Mouse (Mus musculus) neural tube, embryonic 14.5 days (tissue): ENCODE data around the gene Arl15. TPM values are rescaled to one million over a fixed set of nuclear protein-coding genes. Genes with fewer than 3 reads are reported as not detected.

Experiments
- ATAC-seq: fragments of 200-750 bp; cut with Nextera tagmentation; 2 replicates; pipeline ENCODE4 v1.8.0; 2017; ENCODE audit warnings: low read depth, mild to moderate bottlenecking, moderate TSS enrichment, moderate library complexity
- H3K27ac ChIP-seq: fragments of 300-500 bp; sonication (generic); 2 replicates; pipeline ENCODE4 v1.5.1; 2014; ENCODE audit warnings: low read depth, mild to moderate bottlenecking, control low read depth, low read length, moderate library complexity, mixed read lengths
- H3K27me3 ChIP-seq: fragments of 300-500 bp; sonication (generic); 2 replicates; pipeline ENCODE4 v1.6.1; 2014; ENCODE audit warnings: low read length; ENCODE audit not compliant: control insufficient read depth, insufficient read depth
- H3K36me3 ChIP-seq: fragments of 300-500 bp; sonication (generic); 2 replicates; pipeline ENCODE4 v1.6.1; 2014; ENCODE audit warnings: low read length, mixed read lengths; ENCODE audit not compliant: control insufficient read depth, insufficient read depth
- H3K4me1 ChIP-seq: fragments of 300-500 bp; sonication (generic); 2 replicates; pipeline ENCODE4 v1.6.1; 2014; ENCODE audit warnings: low read length; ENCODE audit not compliant: control insufficient read depth, insufficient read depth
- H3K4me2 ChIP-seq: fragments of 300-500 bp; sonication (generic); 2 replicates; pipeline ENCODE4 v1.6.1; 2014; ENCODE audit warnings: mild to moderate bottlenecking, low read depth, low read length, control low read depth
- H3K4me3 ChIP-seq: fragments of 300-500 bp; sonication (generic); 2 replicates; pipeline ENCODE4 v1.5.1; 2014; ENCODE audit warnings: low read depth, low read length, control low read depth, mixed read lengths
- H3K9ac ChIP-seq: fragments of 300-500 bp; sonication (generic); replicated peaks from 2 replicates; pipeline ENCODE4 v1.6.1; 2014; ENCODE audit warnings: low read depth, mild to moderate bottlenecking, control low read depth, low read length, mixed read lengths
- H3K9me3 ChIP-seq: fragments of 300-500 bp; sonication (generic); 2 replicates; pipeline ENCODE4 v1.6.1; 2016; ENCODE audit warnings: low read length; ENCODE audit not compliant: control insufficient read depth
- WGBS: fragments of 180-500 bp; shearing (Covaris S2); extraction: QIAGEN DNeasy Blood & Tissue Kit; methylation state at CpG from one replicate; pipeline ENCODE4 v1.1.7; 2014; 5-methylcytosine and 5-hydroxymethylcytosine counted together
- polyA plus RNA-seq: library from polyadenylated mRNA; unstranded; fragments of >200 nt; fragmentation: Nextera tagmentation; extraction: Ambion mirVana; gene quantifications from 2 replicates; pipeline ENCODE4 v1.2.1, GENCODE M21; 2014

Arl15 gene
- polyA plus RNA-seq, 1 experiment from 2014 or later: 26.8 TPM

- no peak overlapping the region for H3K27ac ChIP-seq
- no peak overlapping the region for H3K4me3 ChIP-seq
- H3K4me1 ChIP-seq: no peaks in the 10 kb centered on the region
- no peaks in the 10 kb centered on the region for H3K27me3 ChIP-seq
- no peak for ATAC-seq
- 87% methylated on average over 6 of the region's 6 CpGs for WGBS
- no peaks in the 10 kb centered on the region for H3K36me3 ChIP-seq
- no peak overlapping the region for H3K9ac ChIP-seq
- H3K9me3 ChIP-seq: no peaks in the 10 kb centered on the region
- H3K4me2 ChIP-seq: no peak overlapping the region
These were observed 209.9 kb downstream of the Arl15 start for GRCm38 (mm10) chr13:114004191-114004590.

- no peak overlapping the region for H3K9ac ChIP-seq
- 86% methylated on average over 9 of the region's 9 CpGs for WGBS
- no peaks in the 10 kb centered on the region for H3K9me3 ChIP-seq
- no peak for ATAC-seq
- no peak overlapping the region for H3K4me2 ChIP-seq
- H3K27me3 ChIP-seq: no peaks in the 10 kb centered on the region
- no peak overlapping the region for H3K27ac ChIP-seq
- H3K4me3 ChIP-seq: no peak overlapping the region
- no peaks in the 10 kb centered on the region for H3K36me3 ChIP-seq
- no peaks in the 10 kb centered on the region for H3K4me1 ChIP-seq
These were observed 215.5 kb downstream of the Arl15 start for GRCm38 (mm10) chr13:114009786-114010185.

- Histone ChIP-seq H3K4me3 (no peak overlapping the region), H3K36me3 (no peaks in the 10 kb centered on the region), H3K27ac (no peak overlapping the region), H3K4me2 (no peak overlapping the region), H3K9me3 (no peaks in the 10 kb centered on the region), H3K27me3 (no peaks in the 10 kb centered on the region), H3K4me1 (no peaks in the 10 kb centered on the region), H3K9ac (no peak overlapping the region)
- 80% methylated on average over 9 of the region's 9 CpGs for WGBS
- ATAC-seq: no peak
These were observed 216.2 kb downstream of the Arl15 start for GRCm38 (mm10) chr13:114010521-114010920.

DNA sequence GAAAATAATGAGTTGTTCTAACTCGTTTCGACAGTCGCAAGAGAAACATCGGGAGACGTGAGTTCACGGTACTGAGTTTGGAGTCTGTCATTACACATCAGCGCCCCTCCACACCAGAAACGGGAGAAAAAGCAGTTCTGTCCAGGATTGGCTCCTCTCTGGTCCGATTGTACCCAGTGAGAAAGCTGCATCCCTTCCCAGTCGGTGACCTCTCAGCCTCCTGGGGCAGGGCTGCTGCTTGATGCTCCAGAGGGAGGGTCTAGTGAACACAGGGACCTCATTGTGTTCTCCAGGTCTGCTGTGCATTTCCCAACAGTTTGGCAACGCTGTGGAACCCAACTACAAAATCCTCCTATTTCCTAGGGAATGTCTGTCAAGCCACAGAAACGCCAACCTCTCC, 216.7 kb downstream of the Arl15 start:
- no peaks in the 10 kb centered on the region for H3K4me1 ChIP-seq
- ATAC-seq: peak; percentile 59; the same call in 1 of the 2 replicates
- no peak overlapping the region for H3K4me2 ChIP-seq
- 47% methylated on average over 12 of the region's 12 CpGs for WGBS
- no peak overlapping the region for H3K9ac ChIP-seq
- H3K4me3 ChIP-seq: no peak overlapping the region
- no peaks in the 10 kb centered on the region for H3K9me3 ChIP-seq
- no peaks in the 10 kb centered on the region for H3K36me3 ChIP-seq
- H3K27ac ChIP-seq: no peak overlapping the region
- no peaks in the 10 kb centered on the region for H3K27me3 ChIP-seq

- H3K4me3 ChIP-seq: no peak overlapping the region
- no peak overlapping the region for H3K27ac ChIP-seq
- H3K9ac ChIP-seq: no peak overlapping the region
- H3K36me3 ChIP-seq: no peaks in the 10 kb centered on the region
- WGBS: 76% methylated on average over 8 of the region's 8 CpGs
- H3K4me1 ChIP-seq: no peaks in the 10 kb centered on the region
- H3K4me2 ChIP-seq: no peak overlapping the region
- ATAC-seq: no peak
- H3K27me3 ChIP-seq: no peaks in the 10 kb centered on the region
- no peaks in the 10 kb centered on the region for H3K9me3 ChIP-seq
These were observed 223.6 kb downstream of the Arl15 start for GRCm38 (mm10) chr13:114017928-114018327.

DNA sequence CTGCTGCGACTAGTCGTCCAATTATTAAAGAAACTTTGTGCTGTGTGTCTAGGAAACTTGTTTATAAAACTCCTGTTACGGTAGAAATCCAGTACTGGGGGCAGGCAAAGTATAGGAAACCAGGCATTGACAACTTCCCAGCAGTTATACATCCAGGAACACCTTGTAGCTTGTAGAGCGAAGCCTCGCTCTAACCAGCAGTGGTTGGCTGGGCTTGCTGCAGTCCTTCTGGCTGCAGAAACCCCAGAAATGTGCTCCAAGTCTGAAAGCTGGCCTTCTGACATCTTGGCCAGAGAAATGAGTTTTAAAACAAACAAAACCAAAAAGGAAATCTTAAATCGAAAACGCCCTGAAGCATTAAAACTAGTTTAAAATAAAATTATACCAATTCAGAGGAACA, 229.2 kb downstream of the Arl15 start:
- Histone ChIP-seq H3K27ac (no peak overlapping the region), H3K4me3 (no peak overlapping the region), H3K9ac (no peak overlapping the region), H3K36me3 (no peaks in the 10 kb centered on the region), H3K4me2 (no peak overlapping the region), H3K27me3 (no peaks in the 10 kb centered on the region), H3K4me1 (no peaks in the 10 kb centered on the region), H3K9me3 (no peaks in the 10 kb centered on the region)
- ATAC-seq: no peak
- 95% methylated on average over 7 of the region's 7 CpGs for WGBS

- Histone ChIP-seq H3K9ac (no peak overlapping the region), H3K27ac (no peak overlapping the region), H3K9me3 (no peaks in the 10 kb centered on the region), H3K4me3 (no peak overlapping the region), H3K4me2 (no peak overlapping the region), H3K27me3 (no peaks in the 10 kb centered on the region), H3K4me1 (no peaks in the 10 kb centered on the region), H3K36me3 (no peaks in the 10 kb centered on the region)
- 71% methylated on average over 6 of the region's 6 CpGs for WGBS
- ATAC-seq: no peak
These were observed 232.0 kb downstream of the Arl15 start for GRCm38 (mm10) chr13:114026306-114026705.

GRCm38 (mm10) chr13:114026751-114027150, 232.4 kb downstream of the Arl15 start:
- Histone ChIP-seq H3K27ac (no peak overlapping the region), H3K4me1 (no peaks in the 10 kb centered on the region), H3K36me3 (no peaks in the 10 kb centered on the region), H3K9ac (no peak overlapping the region), H3K9me3 (no peaks in the 10 kb centered on the region), H3K4me3 (no peak overlapping the region), H3K4me2 (no peak overlapping the region), H3K27me3 (no peaks in the 10 kb centered on the region)
- ATAC-seq: no peak
- WGBS: 91% methylated on average over 7 of the region's 7 CpGs

GRCm38 (mm10) chr13:114048071-114048470, 253.8 kb downstream of the Arl15 start:
- Histone ChIP-seq H3K27me3 (no peaks in the 10 kb centered on the region), H3K27ac (no peak overlapping the region), H3K4me1 (no peaks in the 10 kb centered on the region), H3K9me3 (no peaks in the 10 kb centered on the region), H3K9ac (no peak overlapping the region), H3K36me3 (no peaks in the 10 kb centered on the region), H3K4me3 (no peak overlapping the region), H3K4me2 (no peak overlapping the region)
- 64% methylated on average over 10 of the region's 10 CpGs for WGBS
- no peak for ATAC-seq

- H3K4me2 ChIP-seq: no peak overlapping the region
- no peaks in the 10 kb centered on the region for H3K4me1 ChIP-seq
- no peak overlapping the region for H3K4me3 ChIP-seq
- 24% methylated on average over 3 of the region's 3 CpGs for WGBS
- no peaks in the 10 kb centered on the region for H3K9me3 ChIP-seq
- H3K27ac ChIP-seq: no peak overlapping the region
- no peak for ATAC-seq
- no peak overlapping the region for H3K9ac ChIP-seq
- no peaks in the 10 kb centered on the region for H3K27me3 ChIP-seq
- H3K36me3 ChIP-seq: no peaks in the 10 kb centered on the region
These were observed 254.4 kb downstream of the Arl15 start for GRCm38 (mm10) chr13:114048688-114049087.
